Mouse (Mus musculus) ovary, postnatal 14 days (tissue): ENCODE results near the gene Mrps35.

Source experiments
- DNase-seq: peaks from one replicate; pipeline ENCODE4 v3.0.0; 2022; ENCODE audit warnings: low spot score

Gene Mrps35

GRCm38 (mm10) chr6:147030096-147030885 is 12.3 kb upstream of the Mrps35 start:
- DNase-seq, result no peak

GRCm38 (mm10) chr6:147032303-147032925 is 10.2 kb upstream of the Mrps35 start, which contains the start of gene Rep15:
TSS of gene Rep15 (plus strand) at chr6:147032584.
- no peak for DNase-seq

GRCm38 (mm10) chr6:147043633-147044032 is 1.1 kb downstream of the Mrps35 start:
- no peak for DNase-seq

- DNase-seq, result no peak
Observed at GRCm38 (mm10) chr6:147049239-147049805, 6.8 kb downstream of the Mrps35 start.

- no peak for DNase-seq
Observed at GRCm38 (mm10) chr6:147051666-147052065, 9.1 kb downstream of the Mrps35 start.

- no peak for DNase-seq
Observed at GRCm38 (mm10) chr6:147052440-147052839, 9.9 kb downstream of the Mrps35 start.

- no peak for DNase-seq
Observed at GRCm38 (mm10) chr6:147053785-147054646, 11.5 kb downstream of the Mrps35 start.

- no peak for DNase-seq
Observed at GRCm38 (mm10) chr6:147055374-147055977, 12.9 kb downstream of the Mrps35 start.

- DNase-seq, result no peak
Observed at GRCm38 (mm10) chr6:147059326-147059725, 16.8 kb downstream of the Mrps35 start.

GRCm38 (mm10) chr6:147061630-147062029 is 19.1 kb downstream of the Mrps35 start:
- no peak for DNase-seq

GRCm38 (mm10) chr6:147062034-147062433 is 19.5 kb downstream of the Mrps35 start:
- DNase-seq, result no peak

GRCm38 (mm10) chr6:147062694-147063093 is 20.1 kb downstream of the Mrps35 start:
- DNase-seq, result no peak

GRCm38 (mm10) chr6:147064226-147064943 is 21.8 kb downstream of the Mrps35 start:
- DNase-seq, result no peak

GRCm38 (mm10) chr6:147064944-147065261 is 22.3 kb downstream of the Mrps35 start:
- no peak for DNase-seq

GRCm38 (mm10) chr6:147075808-147076387 is 33.3 kb downstream of the Mrps35 start:
- DNase-seq, result no peak

- DNase-seq, result no peak
Observed at GRCm38 (mm10) chr6:147076878-147077277, 34.3 kb downstream of the Mrps35 start.

- no peak for DNase-seq
Observed at GRCm38 (mm10) chr6:147079919-147080318, 37.4 kb downstream of the Mrps35 start.

GRCm38 (mm10) chr6:147085398-147086040 is 43.0 kb downstream of the Mrps35 start:
- DNase-seq, result no peak

GRCm38 (mm10) chr6:147086594-147087225 is 44.1 kb downstream of the Mrps35 start, which contains the start of gene Mansc4:
TSS of gene Mansc4 (minus strand) at chr6:147087032.
- DNase-seq, result peak; percentile 36

GRCm38 (mm10) chr6:147087736-147088135 is 45.2 kb downstream of the Mrps35 start:
- DNase-seq, result no peak
